Mouse (Mus musculus) MEL (cell line): Measurements from ENCODE around the gene Ppp2r2d. TPM values are rescaled to one million over a fixed set of nuclear protein-coding genes. Genes with fewer than 3 reads are reported as not detected.

ENCODE experiments used
- DNase-seq: peaks from one replicate; pipeline ENCODE4 v3.0.0; 2011; ENCODE audit warnings: low read depth, low spot score
- H3K27ac ChIP-seq: 2 replicates; pipeline ENCODE4 v1.5.1; 2012; ENCODE audit warnings: low read depth, mild to moderate bottlenecking, control low read depth, low read length, moderate library complexity; ENCODE audit not compliant: control insufficient read depth
- H3K27me3 ChIP-seq, 2 experiments: fragments of 150-350 bp in 1 of 2; sonication (generic) in 1 of 2; 2 replicates each; pipeline ENCODE4 v1.6.1; 2012; ENCODE audit warnings: low read length in 2 of 2, mild to moderate bottlenecking in 2 of 2, improper control_type of control experiment in 1 of 2, moderate library complexity in 1 of 2; ENCODE audit not compliant: insufficient read depth in 2 of 2, control insufficient read depth in 1 of 2
- H3K36me3 ChIP-seq, 2 experiments: 2 replicates each; pipeline ENCODE4 v1.6.1; 2012 to 2014; ENCODE audit warnings: low read length in 2 of 2, improper control_type of control experiment in 1 of 2, inconsistent platforms in 1 of 2, mild to moderate bottlenecking in 1 of 2; ENCODE audit not compliant: insufficient read depth in 2 of 2, control insufficient read depth in 1 of 2
- H3K4me1 ChIP-seq, 2 experiments: fragments of 150-350 bp in 1 of 2; sonication (generic) in 1 of 2; 2 replicates each; pipeline ENCODE4 v1.6.1; 2012; ENCODE audit warnings: low read length in 2 of 2, improper control_type of control experiment in 1 of 2, mild to moderate bottlenecking in 1 of 2; ENCODE audit not compliant: insufficient read depth in 2 of 2, control insufficient read depth in 1 of 2
- H3K4me3 ChIP-seq, 2 experiments: fragments of 150-350 bp in 1 of 2; sonication (generic) in 1 of 2; 2 replicates each; pipeline ENCODE4 v1.5.1; 2012; ENCODE audit warnings: low read depth in 2 of 2, low read length in 2 of 2, mild to moderate bottlenecking in 2 of 2, moderate library complexity in 2 of 2, control low read depth in 1 of 2, improper control_type of control experiment in 1 of 2; ENCODE audit not compliant: control insufficient read depth in 1 of 2, insufficient read depth in 1 of 2
- H3K79me2 ChIP-seq: 2 replicates; pipeline ENCODE4 v1.6.1; 2012; ENCODE audit warnings: mild to moderate bottlenecking, low read length, moderate library complexity; ENCODE audit not compliant: control insufficient read depth, poor library complexity, insufficient read depth
- H3K9ac ChIP-seq: 2 replicates; pipeline ENCODE4 v1.6.1; 2012; ENCODE audit warnings: low read depth, mild to moderate bottlenecking, control low read depth, low read length, moderate library complexity; ENCODE audit not compliant: control insufficient read depth, poor library complexity, severe bottlenecking
- H3K9me3 ChIP-seq: fragments of 150-350 bp; sonication (generic); replicated peaks from 2 replicates; pipeline ENCODE4 v1.6.1; 2012; ENCODE audit warnings: mild to moderate bottlenecking, low read length, improper control_type of control experiment, moderate library complexity; ENCODE audit not compliant: insufficient read depth
- CHD2 ChIP-seq: IDR thresholded peaks from 2 replicates; pipeline ENCODE4 v1.6.1; 2011; ENCODE audit warnings: low read length, improper control_type of control experiment
- CTCF ChIP-seq, 3 experiments: IDR thresholded peaks in 2 of 3; conservative IDR thresholded peaks in 1 of 3; 2 replicates each; pipeline ENCODE4 v1.5.1; 2011 to 2012; ENCODE audit warnings: low read length in 3 of 3, low read depth in 2 of 3, mild to moderate bottlenecking in 2 of 3, improper control_type of control experiment in 1 of 3, inconsistent platforms in 1 of 3, mixed read lengths in 1 of 3, moderate library complexity in 1 of 3; ENCODE audit not compliant: control insufficient read depth in 1 of 3, insufficient read depth in 1 of 3, poor library complexity in 1 of 3, severe bottlenecking in 1 of 3
- E2F4 ChIP-seq: IDR thresholded peaks from 2 replicates; pipeline ENCODE4 v1.6.1; 2011; ENCODE audit warnings: low read depth, low read length, improper control_type of control experiment, borderline replicate concordance
- ETS1 ChIP-seq: IDR thresholded peaks from 2 replicates; pipeline ENCODE4 v1.6.1; 2012; ENCODE audit warnings: low read depth, mild to moderate bottlenecking, inconsistent platforms, low read length, improper control_type of control experiment, moderate library complexity
- GATA1 ChIP-seq: IDR thresholded peaks from 2 replicates; pipeline ENCODE4 v1.6.1; 2011; ENCODE audit warnings: low read depth, low read length, improper control_type of control experiment
- JUND ChIP-seq: IDR thresholded peaks from 2 replicates; pipeline ENCODE4 v1.6.1; 2011; ENCODE audit warnings: low read depth, mild to moderate bottlenecking, improper control_type of control experiment, low read length
- KAT2A ChIP-seq: conservative IDR thresholded peaks from 2 replicates; pipeline ENCODE4 v1.6.1; 2012; ENCODE audit warnings: low read depth, low read length, improper control_type of control experiment, inconsistent platforms
- MAFK ChIP-seq: IDR thresholded peaks from 2 replicates; pipeline ENCODE4 v1.6.1; 2011; ENCODE audit warnings: low read depth, mild to moderate bottlenecking, low read length, improper control_type of control experiment, borderline replicate concordance
- MAX ChIP-seq: IDR thresholded peaks from 2 replicates; pipeline ENCODE4 v1.6.1; 2011; ENCODE audit warnings: low read length, improper control_type of control experiment
- MEF2A ChIP-seq: IDR thresholded peaks from 2 replicates; pipeline ENCODE4 v1.6.1; 2014; ENCODE audit warnings: low read depth, mild to moderate bottlenecking, inconsistent platforms, low read length, improper control_type of control experiment; ENCODE audit not compliant: poor library complexity, insufficient replicate concordance, severe bottlenecking; ENCODE audit errors: extremely low read depth
- NELFE ChIP-seq: IDR thresholded peaks from 2 replicates; pipeline ENCODE4 v1.6.1; 2011; ENCODE audit warnings: low read depth, low read length, improper control_type of control experiment
- NRF1 ChIP-seq: IDR thresholded peaks from 2 replicates; pipeline ENCODE4 v1.6.1; 2014; ENCODE audit warnings: low read depth, mild to moderate bottlenecking, inconsistent platforms, low read length, improper control_type of control experiment, moderate library complexity; ENCODE audit not compliant: poor library complexity, insufficient read depth, severe bottlenecking
- POLR2AphosphoS5 ChIP-seq: IDR thresholded peaks from 2 replicates; pipeline ENCODE4 v1.6.1; 2012; ENCODE audit warnings: low read depth, borderline replicate concordance, mild to moderate bottlenecking, inconsistent platforms, low read length, moderate library complexity, mixed read lengths
- RAD21 ChIP-seq: IDR thresholded peaks from 2 replicates; pipeline ENCODE4 v1.6.1; 2011; ENCODE audit warnings: mild to moderate bottlenecking, low read depth, low read length, improper control_type of control experiment
- RCOR1 ChIP-seq: IDR thresholded peaks from 2 replicates; pipeline ENCODE4 v1.6.1; 2012; ENCODE audit warnings: low read depth, mild to moderate bottlenecking, inconsistent platforms, low read length, improper control_type of control experiment
- SIN3A ChIP-seq: IDR thresholded peaks from 2 replicates; pipeline ENCODE4 v1.6.1; 2012; ENCODE audit warnings: low read length, improper control_type of control experiment, inconsistent platforms
- USF2 ChIP-seq, 2 experiments: IDR thresholded peaks; 2 replicates each; pipeline ENCODE4 v1.6.1; 2011 to 2012; ENCODE audit warnings: improper control_type of control experiment in 2 of 2, low read length in 2 of 2, borderline replicate concordance in 1 of 2, inconsistent platforms in 1 of 2, low read depth in 1 of 2, mild to moderate bottlenecking in 1 of 2; ENCODE audit not compliant: insufficient read depth in 1 of 2
- ZMIZ1 ChIP-seq: IDR thresholded peaks from 2 replicates; pipeline ENCODE4 v1.6.1; 2012; ENCODE audit warnings: low read depth, mild to moderate bottlenecking, inconsistent platforms, low read length, improper control_type of control experiment, moderate library complexity
- ZNF384 ChIP-seq: IDR thresholded peaks from 2 replicates; pipeline ENCODE4 v1.6.1; 2012; ENCODE audit warnings: low read depth, mild to moderate bottlenecking, inconsistent platforms, low read length, improper control_type of control experiment
- polyA plus RNA-seq, 2 experiments: library from polyadenylated mRNA; stranded (reverse) in 1 of 2; unstranded in 1 of 2; fragments of >175 nt in 1 of 2; fragments of >200 nt in 1 of 2; gene quantifications; 2 replicates each; pipeline versions ENCODE4 v1.2.1 to v1.2.4; 2012; ENCODE audit warnings: low replicate concordance in 2 of 2, low read depth in 1 of 2; ENCODE audit not compliant: insufficient read length in 2 of 2, insufficient read depth in 1 of 2, missing spikeins in 1 of 2
- total RNA-seq: library from RNA; depleted of rRNA; stranded (reverse); fragments of 300-350 nt; gene quantifications from 2 replicates; pipeline ENCODE4 v1.2.3, GENCODE M21; 2012

Gene Ppp2r2d
- total and polyA plus RNA-seq, 3 experiments, result 30.9 to 46.6 TPM; not detected in 1

DNA sequence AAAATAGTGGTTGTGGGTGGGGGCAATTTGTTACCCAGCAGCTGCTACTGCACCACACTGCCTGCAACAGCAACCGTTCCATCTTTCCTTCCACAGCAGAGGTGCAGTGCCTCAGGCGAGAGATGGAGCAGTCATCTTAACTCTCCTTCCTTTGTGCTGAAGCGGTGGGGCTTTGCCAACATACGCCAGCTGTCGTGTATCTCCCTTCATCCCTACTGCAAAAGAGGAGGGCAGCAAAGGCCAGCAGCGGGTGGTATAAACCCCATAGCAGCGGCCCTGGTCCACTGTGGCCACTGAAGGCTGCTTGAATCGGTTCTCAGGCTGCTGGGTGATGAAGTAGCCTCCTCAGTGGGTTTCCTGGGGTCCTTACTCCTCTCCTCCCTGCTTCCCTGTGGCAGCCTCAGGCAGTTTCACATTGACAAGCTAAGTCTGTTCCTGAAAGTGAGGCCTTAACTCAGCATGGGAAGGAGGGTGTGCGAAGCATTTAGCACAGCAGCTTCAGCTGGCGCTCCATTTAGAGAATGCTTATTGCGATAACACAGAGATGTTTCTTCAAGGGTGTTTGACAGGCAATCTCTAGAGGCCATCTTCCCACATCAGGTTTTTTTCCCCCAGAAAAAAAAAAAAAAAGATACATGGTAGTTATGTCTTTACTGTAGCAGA lies 32.5 kb upstream of the Ppp2r2d start:
- DNase-seq, result no peak
- Histone ChIP-seq H3K79me2 (no peaks in the 10 kb centered on the region), H3K27ac (no peak overlapping the region), H3K4me3 (no peak overlapping the region), H3K27me3 (no peaks in the 10 kb centered on the region), H3K9me3 (no peaks in the 10 kb centered on the region), H3K9ac (no peak overlapping the region), H3K4me1 (no peaks in the 10 kb centered on the region), H3K36me3 (no peaks in the 10 kb centered on the region)
- TF ChIP-seq MEF2A, result no peak
- no peak for TF ChIP-seq RAD21
- no peak for TF ChIP-seq RCOR1
- TF ChIP-seq NELFE, result no peak
- no peak for TF ChIP-seq ZMIZ1
- TF ChIP-seq NRF1, result no peak
- no peak for TF ChIP-seq ETS1

DNA sequence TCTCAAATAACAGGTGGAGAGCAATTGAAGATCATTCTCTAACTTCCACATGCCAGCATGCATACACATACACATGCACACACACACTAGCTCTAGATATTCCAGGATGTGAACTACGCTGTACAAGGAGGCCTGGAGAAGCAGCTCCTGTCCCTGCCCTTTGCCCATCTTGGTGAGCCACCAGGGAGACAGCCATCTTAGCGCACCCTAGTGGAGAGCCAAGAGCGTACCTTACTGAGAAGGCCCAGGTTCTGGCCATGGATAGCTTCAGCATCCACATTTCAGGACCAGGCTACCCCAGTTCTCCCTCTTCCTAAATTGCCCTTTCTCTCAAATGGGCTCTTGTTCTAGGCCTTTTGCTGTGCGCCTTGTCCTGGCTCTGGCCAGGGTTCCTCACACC lies 27.6 kb upstream of the Ppp2r2d start:
- peak in 1 of 3 experiments; percentile 20; a peak in 1 of 6 replicates for TF ChIP-seq CTCF (IDR thresholded peaks at IDR 0.05 in 2 of 3, conservative IDR thresholded peaks at IDR 0.05 in 1 of 3; ENCODE audit: control insufficient read depth in 1 of 3, insufficient read depth in 1 of 3, low read depth in 2 of 3, low read length in 3 of 3, poor library complexity in 1 of 3, severe bottlenecking in 1 of 3)
- TF ChIP-seq RAD21, result no peak
- TF ChIP-seq POLR2AphosphoS5, result no peak
- TF ChIP-seq CHD2, result no peak
- H3K27me3 ChIP-seq, result no peaks in the 10 kb centered on the region
- H3K4me1 ChIP-seq, result no peaks in the 10 kb centered on the region
- H3K79me2 ChIP-seq, result no peaks in the 10 kb centered on the region
- H3K36me3 ChIP-seq, result no peaks in the 10 kb centered on the region
- H3K9me3 ChIP-seq, result no peaks in the 10 kb centered on the region
- DNase-seq, result no peak
- H3K27ac ChIP-seq, result no peak overlapping the region
- no peak overlapping the region for H3K9ac ChIP-seq
- no peak overlapping the region for H3K4me3 ChIP-seq

DNA sequence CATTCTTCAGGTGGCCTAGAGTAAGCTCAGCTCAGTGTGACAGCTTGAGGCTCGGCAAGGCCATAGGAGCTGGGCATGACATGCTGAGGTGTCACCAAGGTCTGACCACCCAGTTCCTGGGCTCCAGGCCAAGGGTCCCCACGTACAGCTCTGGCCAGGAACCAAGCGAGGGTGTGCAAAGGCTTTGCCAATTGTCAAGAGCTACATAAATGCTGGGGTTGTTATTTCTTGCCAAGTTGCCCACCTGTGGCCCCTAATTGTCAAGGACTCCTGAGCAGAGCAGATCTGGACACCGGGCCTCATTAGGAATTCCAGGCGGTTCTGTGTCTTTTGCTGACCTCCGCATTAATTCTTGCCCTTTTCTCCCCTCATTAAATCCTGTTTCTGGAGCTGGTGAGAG lies 21.5 kb upstream of the Ppp2r2d start:
- Histone ChIP-seq H3K4me3 (no peak overlapping the region), H3K27ac (no peak overlapping the region), H3K9ac (no peak overlapping the region), H3K79me2 (no peaks in the 10 kb centered on the region), H3K36me3 (no peaks in the 10 kb centered on the region), H3K27me3 (no peaks in the 10 kb centered on the region), H3K9me3 (no peaks in the 10 kb centered on the region), H3K4me1 (no peaks in the 10 kb centered on the region)
- no peak for DNase-seq
- TF ChIP-seq KAT2A, result no peak
- no peak for TF ChIP-seq ZNF384
- TF ChIP-seq USF2 (IDR thresholded peaks at IDR 0.05; ENCODE audit: borderline replicate concordance in 1 of 2, insufficient read depth in 1 of 2, low read depth in 1 of 2, low read length in 2 of 2), result no peak
- no peak for TF ChIP-seq NELFE
- TF ChIP-seq GATA1, result no peak
- no peak for TF ChIP-seq MAX
- TF ChIP-seq CTCF (IDR thresholded peaks at IDR 0.05 in 2 of 3, conservative IDR thresholded peaks at IDR 0.05 in 1 of 3; ENCODE audit: control insufficient read depth in 1 of 3, insufficient read depth in 1 of 3, low read depth in 2 of 3, low read length in 3 of 3, poor library complexity in 1 of 3, severe bottlenecking in 1 of 3), result no peak
- no peak for TF ChIP-seq MAFK
- no peak for TF ChIP-seq SIN3A
- no peak for TF ChIP-seq E2F4
- TF ChIP-seq JUND, result no peak
- TF ChIP-seq RAD21, result no peak
